24 mouse cellular contexts compared by ENCODE assay signal in genomic region chr5:139666496-139666895, GRCm38 (mm10).
A peak's percentile ranks its signal among the peaks of the same experiment; 100 is the strongest.
DNase-seq lines count a peak whose midpoint lies in the region; ATAC-seq and TF ChIP-seq lines count a peak whose summit lies in the region.
"Had no signal": no experiment of that assay in that cellular context is flagged by ENCODE, and none has a peak within 500 bp of the region (broad histone marks: within the 10 kb centered on the region; RNA-seq: fewer than 3 reads in every experiment).

No protein-coding gene starts in this region.

- H3K27me3 ChIP-seq in CH12.LX (replicated peaks) (peaks cover 43% of the 10 kb centered on the region), MEL (ENCODE audit: control insufficient read depth in 1 of 2, insufficient read depth in 2 of 2, low read length in 2 of 2) (no peaks in the 10 kb centered on the region)

- TF ChIP-seq EP300 in CH12.LX (IDR thresholded peaks at IDR 0.05; ENCODE audit: low read length) (no peak), MEL (IDR thresholded peaks at IDR 0.05; ENCODE audit: low read depth in 1 of 2, low read length in 2 of 2) (no peak)

- peaks cover 0 to 24% of the 10 kb centered on the region in 2 experiments; a peak in 2 of 4 replicates for H3K4me1 ChIP-seq in CH12.LX (ENCODE audit: control insufficient read depth in 1 of 2, insufficient read depth in 2 of 2)
- H3K4me1 ChIP-seq in MEL (ENCODE audit: control insufficient read depth in 1 of 2, insufficient read depth in 2 of 2, low read length in 2 of 2): 0 out of 4 replicates have a peak, but pooled peaks cover 0 to 3% of the 10 kb centered on the region in 2 experiments
- H3K4me1 ChIP-seq: heart, embryonic 13.5 days had no signal

- H3K27ac ChIP-seq in CH12.LX (ENCODE audit: insufficient read depth, low read depth) (no peak overlapping the region), MEL (ENCODE audit: control insufficient read depth, low read depth, low read length) (no peak overlapping the region)
- H3K27ac ChIP-seq: embryonic facial prominence, embryonic 13.5 days; heart, adult 2 months; heart, embryonic 10.5 days; heart, embryonic 13.5 days; hindbrain, embryonic 12.5 days; hindbrain, embryonic 15.5 days had no signal

- DNase-seq in CH12.LX (ENCODE audit: extremely low read depth): peak; percentile 16
- DNase-seq in MEL (ENCODE audit: low read depth, low spot score): peak; percentile 39
- DNase-seq in neural tube, embryonic 10.5 days (ENCODE audit: extremely low spot score, low spot score): no peak
- no peak for DNase-seq in thymus, postnatal 0 days (ENCODE audit: low spot score)
- DNase-seq: adrenal gland, adult 2 months; adrenal gland, postnatal 14 days; cerebellum, adult 18-20 months; cerebellum, adult 9-10 months; cerebellum, postnatal 14 days; forebrain, postnatal 0 days; gastrocnemius, postnatal 25 days; heart, adult 2 months; heart, postnatal 14 days; heart, postnatal 4 days had no signal

- H3K9me3 ChIP-seq in CH12.LX (replicated peaks; ENCODE audit: low read length): peaks cover 3% of the 10 kb centered on the region
- no peaks in the 10 kb centered on the region for H3K9me3 ChIP-seq in MEL (replicated peaks; ENCODE audit: insufficient read depth, low read length)
- H3K9me3 ChIP-seq: embryonic facial prominence, embryonic 13.5 days; heart, embryonic 10.5 days; heart, embryonic 13.5 days; hindbrain, embryonic 12.5 days; hindbrain, embryonic 15.5 days had no signal

- in situ Hi-C loops in CH12.LX (cut with MboI; ENCODE audit: low pct_ligation_motif_present, low pct_unique_long_range_greater_than_20kb, low sequenced_read_pairs): loop anchor here (5.0 kb wide), 1 partner anchor 134 kb away; no protein-coding TSS in a partner anchor

- H3K4me3 ChIP-seq in CH12.LX (replicated peaks in 1 of 3; ENCODE audit: low read depth in 2 of 3, low read length in 2 of 3, poor library complexity in 1 of 3) (no peak overlapping the region), MEL (ENCODE audit: control insufficient read depth in 1 of 2, insufficient read depth in 1 of 2, low read depth in 2 of 2, low read length in 2 of 2) (no peak overlapping the region)
- H3K4me3 ChIP-seq: embryonic facial prominence, embryonic 13.5 days; heart, adult 2 months; heart, embryonic 10.5 days; heart, embryonic 13.5 days; hindbrain, embryonic 12.5 days; hindbrain, embryonic 15.5 days had no signal

- ATAC-seq in granulocyte monocyte progenitor cell, adult 5-6 weeks (replicated peaks; ENCODE audit: poor library complexity, severe bottlenecking): peak; percentile 74
- ATAC-seq in megakaryocyte progenitor cell, adult 5-6 weeks (replicated peaks; ENCODE audit: poor library complexity): peak; percentile 53
- ATAC-seq: CD4-positive, CD25-positive, alpha-beta regulatory T cell, adult 4 months; forebrain, embryonic 14.5 days; forebrain, postnatal 0 days; intestine, postnatal 0 days had no signal

- TF ChIP-seq RAD21 in CH12.LX (IDR thresholded peaks at IDR 0.05; ENCODE audit: low read depth, low read length): no peak
- no peak for TF ChIP-seq RAD21 in MEL (IDR thresholded peaks at IDR 0.05; ENCODE audit: low read depth, low read length)

- H3K79me2 ChIP-seq in CH12.LX (replicated peaks; ENCODE audit: control insufficient read depth, extremely low read depth, insufficient read depth, poor library complexity, severe bottlenecking) (no peaks in the 10 kb centered on the region), MEL (ENCODE audit: control insufficient read depth, insufficient read depth, low read length, poor library complexity) (no peaks in the 10 kb centered on the region)

- no peak overlapping the region for H3K9ac ChIP-seq in CH12.LX (ENCODE audit: insufficient read depth, low read depth)
- H3K9ac ChIP-seq in MEL (ENCODE audit: control insufficient read depth, low read depth, low read length, poor library complexity, severe bottlenecking): no peak overlapping the region
- H3K9ac ChIP-seq: embryonic facial prominence, embryonic 13.5 days; forebrain, postnatal 0 days; heart, embryonic 13.5 days; hindbrain, embryonic 12.5 days; hindbrain, embryonic 15.5 days had no signal

- TF ChIP-seq CTCF in CH12.LX (conservative IDR thresholded peaks at IDR 0.05 in 1 of 2, IDR thresholded peaks at IDR 0.05 in 1 of 2; ENCODE audit: low read depth in 2 of 2, low read length in 2 of 2) (no peak), MEL (IDR thresholded peaks at IDR 0.05 in 2 of 3, conservative IDR thresholded peaks at IDR 0.05 in 1 of 3; ENCODE audit: control insufficient read depth in 1 of 3, insufficient read depth in 1 of 3, low read depth in 2 of 3, low read length in 3 of 3, poor library complexity in 1 of 3, severe bottlenecking in 1 of 3) (no peak)

- H3K4me2 ChIP-seq in CH12.LX (ENCODE audit: insufficient read depth, low read depth, poor library complexity, severe bottlenecking): no peak overlapping the region
- H3K4me2 ChIP-seq: embryonic facial prominence, embryonic 13.5 days; heart, embryonic 13.5 days; hindbrain, embryonic 12.5 days; hindbrain, embryonic 15.5 days had no signal

- dilution Hi-C loops in CH12.LX (cut with MboI; ENCODE audit: extremely low pct_ligation_motif_present, extremely low pct_unique_long_range_greater_than_20kb, low sequenced_read_pairs): no loop called here

- H3K36me3 ChIP-seq in CH12.LX (replicated peaks in 1 of 2; ENCODE audit: control insufficient read depth in 1 of 2, insufficient read depth in 1 of 2, low read length in 1 of 2) (no peaks in the 10 kb centered on the region), MEL (ENCODE audit: control insufficient read depth in 1 of 2, insufficient read depth in 2 of 2, low read length in 2 of 2) (no peaks in the 10 kb centered on the region)
- H3K36me3 ChIP-seq: embryonic facial prominence, embryonic 13.5 days; heart, embryonic 10.5 days; heart, embryonic 13.5 days; hindbrain, embryonic 12.5 days; hindbrain, embryonic 15.5 days had no signal

- TF ChIP-seq POLR2A in CH12.LX (IDR thresholded peaks at IDR 0.05; ENCODE audit: low read depth, low read length): no peak
- TF ChIP-seq POLR2A in MEL (IDR thresholded peaks at IDR 0.05; ENCODE audit: control insufficient read depth in 1 of 2, insufficient read depth in 1 of 2, low read depth in 1 of 2, low read length in 2 of 2, poor library complexity in 1 of 2): no peak

TF ChIP-seq in CH12.LX, 34 proteins besides CTCF, POLR2A, EP300 and RAD21:
- TF ChIP-seq NELFE (IDR thresholded peaks at IDR 0.05; ENCODE audit: low read depth, low read length) (no peak), MAZ (IDR thresholded peaks at IDR 0.05; ENCODE audit: low read depth, low read length) (no peak), RCOR1 (conservative IDR thresholded peaks at IDR 0.05; ENCODE audit: low read depth, low read length) (no peak), ZC3H11A (IDR thresholded peaks at IDR 0.05; ENCODE audit: low read depth, low read length) (no peak), SIN3A (IDR thresholded peaks at IDR 0.05; ENCODE audit: low read length) (no peak), USF1 (IDR thresholded peaks at IDR 0.05; ENCODE audit: low read depth, low read length) (no peak), ETS1 (conservative IDR thresholded peaks at IDR 0.05; ENCODE audit: low read depth, low read length) (no peak)
TF ChIP-seq in CH12.LX: peak in this region for 0.

TF ChIP-seq in MEL, 35 proteins besides CTCF, POLR2A, EP300 and RAD21:
- TF ChIP-seq GATA1 (IDR thresholded peaks at IDR 0.05; ENCODE audit: low read depth, low read length) (no peak), E2F4 (IDR thresholded peaks at IDR 0.05; ENCODE audit: borderline replicate concordance, low read depth, low read length) (no peak), MEF2A (IDR thresholded peaks at IDR 0.05; ENCODE audit: extremely low read depth, insufficient replicate concordance, low read depth, low read length, poor library complexity, severe bottlenecking) (no peak), MYC (IDR thresholded peaks at IDR 0.05; ENCODE audit: low read depth, low read length) (peak; percentile 61; the same call in 1 of the 2 replicates), BHLHE40 (IDR thresholded peaks at IDR 0.05; ENCODE audit: borderline replicate concordance, low read depth, low read length) (no peak), CHD2 (IDR thresholded peaks at IDR 0.05; ENCODE audit: low read length) (no peak), TAL1 (IDR thresholded peaks at IDR 0.05; ENCODE audit: low read length) (no peak), MAFK (IDR thresholded peaks at IDR 0.05; ENCODE audit: borderline replicate concordance, low read depth, low read length) (no peak)

Comparison
In these comparisons a context has a peak if more than half of its experiments do, and no peak if none do; other contexts are left out.
1. DNase-seq: peak in CH12.LX (single experiment) and MEL (single experiment); none in neural tube, embryonic 10.5 days (single experiment) and thymus, postnatal 0 days (single experiment).
2. Of the 35 proteins assayed by ChIP-seq in both MEL and CH12.LX: peak only in MEL: MYC; only in CH12.LX: none; in both: none; in neither: 34.